Mouse (Mus musculus) cortical plate, adult 2 months (tissue): ENCODE measurements around the gene Shisa8. TPM values are rescaled to one million over a fixed set of nuclear protein-coding genes. Genes with fewer than 3 reads are reported as not detected.

ENCODE experiments used
- H3K27ac ChIP-seq: fragments of 200-500 bp; 2 replicates; pipeline ENCODE4 v1.5.1; 2012; ENCODE audit warnings: low read length, control low read depth, inconsistent platforms; ENCODE audit not compliant: insufficient read depth
- H3K4me1 ChIP-seq: fragments of 200-500 bp; 2 replicates; pipeline ENCODE4 v1.6.1; 2011; ENCODE audit warnings: low read length; ENCODE audit not compliant: control insufficient read depth, insufficient read depth
- H3K4me3 ChIP-seq: fragments of 200-500 bp; 2 replicates; pipeline ENCODE4 v1.5.1; 2011; ENCODE audit warnings: mild to moderate bottlenecking, low read length, control low read depth; ENCODE audit not compliant: insufficient read depth
- CTCF ChIP-seq: fragments of 200-500 bp; IDR thresholded peaks from 2 replicates; pipeline ENCODE4 v1.5.1; 2011; ENCODE audit warnings: mild to moderate bottlenecking, control low read depth, low read length; ENCODE audit not compliant: insufficient read depth; ENCODE audit errors: extremely low read depth
- POLR2A ChIP-seq: fragments of 200-500 bp; IDR thresholded peaks from 2 replicates; pipeline ENCODE4 v1.6.1; 2011; ENCODE audit warnings: mild to moderate bottlenecking, low read length, control low read depth; ENCODE audit not compliant: insufficient read depth; ENCODE audit errors: extremely low read depth
- polyA plus RNA-seq: library from polyadenylated mRNA; depleted of rRNA; stranded (reverse); fragments of >200 nt; gene quantifications from 2 replicates; pipeline ENCODE4 v1.2.3, GENCODE M21; 2012

Shisa8 gene
- polyA plus RNA-seq, 1 experiment: 5.3 TPM

DNA sequence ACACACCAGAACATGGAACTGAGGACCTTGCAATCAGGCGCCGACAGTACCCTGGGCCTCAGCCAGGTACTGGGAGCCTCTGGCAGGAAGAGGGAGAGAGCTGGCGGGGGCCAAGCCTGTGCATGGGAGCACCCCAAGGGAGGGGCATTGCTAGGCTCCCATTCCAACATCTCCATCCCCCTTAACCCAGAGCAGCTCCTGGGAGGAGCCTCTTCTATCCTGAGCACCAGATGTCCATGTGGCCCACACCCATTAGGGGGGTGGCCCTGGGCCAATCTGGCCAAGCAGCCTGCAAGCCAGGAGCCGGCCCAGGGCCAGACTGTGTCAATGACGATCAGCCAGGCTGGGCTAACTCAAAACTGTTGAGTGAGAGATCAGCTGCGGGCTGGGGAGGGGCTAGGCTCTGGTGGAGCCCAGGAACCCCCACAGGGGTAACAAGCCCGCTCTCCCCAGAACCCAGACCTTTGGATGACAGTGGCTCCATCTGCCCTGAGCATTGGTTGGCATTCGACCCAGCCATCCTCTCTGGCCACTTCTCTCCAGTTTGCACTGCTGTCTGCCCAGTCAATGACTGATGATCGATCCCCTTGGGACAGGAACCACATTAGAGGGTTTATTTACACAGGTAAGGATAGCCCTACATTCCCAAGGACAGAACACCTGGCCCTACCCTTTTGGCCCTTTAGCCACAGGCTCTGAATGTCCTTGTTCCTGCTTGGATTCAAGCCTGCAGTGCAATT lies 6.1 kb downstream of the Shisa8 start:
- H3K4me1 ChIP-seq: 0 out of 2 replicates have a peak, but pooled peaks cover 1% of the 10 kb centered on the region
- no peak overlapping the region for H3K27ac ChIP-seq
- no peak overlapping the region for H3K4me3 ChIP-seq
- TF ChIP-seq POLR2A (no peak), CTCF (no peak)

DNA sequence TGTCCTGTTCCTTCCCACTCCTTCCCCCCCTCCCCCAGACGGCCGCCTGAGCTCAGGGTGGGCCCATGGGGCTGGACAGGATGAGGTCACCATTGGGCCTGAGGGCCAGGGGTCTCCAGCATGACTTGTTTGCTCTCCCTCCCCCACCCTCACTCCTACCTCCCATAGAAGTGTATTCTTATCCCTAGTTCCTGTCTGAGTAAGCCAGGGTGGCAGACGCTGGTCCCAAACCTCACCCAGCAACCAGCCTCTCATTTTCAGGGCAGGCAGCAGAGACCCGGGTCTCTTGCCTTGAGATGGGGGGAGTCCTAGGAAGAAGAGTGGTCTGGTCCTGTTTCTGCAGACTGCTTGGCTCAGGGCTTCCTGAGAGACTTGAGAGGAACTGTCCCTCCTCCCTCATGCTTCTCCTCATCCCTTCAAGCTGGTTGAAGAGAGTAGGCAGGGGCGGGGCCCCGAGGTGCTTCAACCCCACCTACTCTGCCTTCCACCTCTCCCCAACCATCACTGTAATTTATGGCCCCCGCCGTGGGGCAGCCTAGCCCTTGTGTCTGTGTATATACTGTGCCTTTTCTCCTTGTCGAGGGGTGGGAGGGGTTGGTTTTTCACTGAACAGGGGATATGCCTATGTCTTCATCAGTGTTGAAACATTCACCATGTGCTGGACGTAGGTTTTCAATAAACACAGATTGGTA lies 7.8 kb downstream of the Shisa8 start:
- H3K4me1 ChIP-seq: 0 out of 2 replicates have a peak, but pooled peaks cover 1% of the 10 kb centered on the region
- no peak for TF ChIP-seq POLR2A
- TF ChIP-seq CTCF: no peak

DNA sequence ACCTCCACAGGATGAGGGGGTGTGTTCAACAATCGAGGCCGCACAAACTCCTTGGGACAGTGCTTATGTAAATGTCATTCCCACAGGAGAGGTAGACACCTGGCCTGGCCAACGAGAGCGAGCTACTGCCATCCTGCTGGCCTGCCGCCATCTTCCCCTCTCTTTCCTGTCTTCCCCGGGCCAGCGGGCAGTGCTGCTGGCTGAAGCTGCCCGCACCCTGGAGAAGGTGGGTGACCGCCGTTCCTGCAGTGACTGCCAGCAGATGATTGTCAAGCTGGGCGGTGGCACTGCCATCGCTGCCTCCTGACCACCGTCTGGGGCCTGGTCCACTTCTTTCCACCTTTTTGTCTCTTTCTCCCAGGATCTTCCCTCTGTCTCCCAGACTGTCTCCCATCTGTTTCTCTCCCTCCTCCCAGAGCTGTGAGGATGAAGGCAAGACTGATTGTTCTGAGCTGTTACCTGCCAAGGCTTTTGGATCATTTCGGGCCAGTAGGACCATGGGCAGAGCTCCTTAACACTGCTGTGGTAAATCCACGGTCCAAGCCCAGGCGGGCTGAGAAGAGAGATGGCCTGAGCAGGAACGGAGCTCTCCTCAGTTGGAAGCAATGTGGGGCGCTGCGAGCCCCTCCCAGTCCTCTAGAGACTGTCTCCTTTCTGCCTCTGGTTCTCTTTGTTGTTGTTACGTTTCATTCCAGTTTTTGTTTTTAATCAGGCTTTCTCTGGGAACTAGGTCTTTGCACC lies 8.8 kb downstream of the Shisa8 start:
- Histone ChIP-seq H3K4me1 (0 out of 2 replicates have a peak, but pooled peaks cover 1% of the 10 kb centered on the region), H3K27ac (peak overlapping the region; percentile 2; the same call in 1 of the 2 replicates), H3K4me3 (no peak overlapping the region)
- no peak for TF ChIP-seq CTCF
- no peak for TF ChIP-seq POLR2A

More for the DNA sequence above, 7.8 kb downstream of the Shisa8 start:
- H3K27ac ChIP-seq: no peak overlapping the region
- no peak overlapping the region for H3K4me3 ChIP-seq

DNA sequence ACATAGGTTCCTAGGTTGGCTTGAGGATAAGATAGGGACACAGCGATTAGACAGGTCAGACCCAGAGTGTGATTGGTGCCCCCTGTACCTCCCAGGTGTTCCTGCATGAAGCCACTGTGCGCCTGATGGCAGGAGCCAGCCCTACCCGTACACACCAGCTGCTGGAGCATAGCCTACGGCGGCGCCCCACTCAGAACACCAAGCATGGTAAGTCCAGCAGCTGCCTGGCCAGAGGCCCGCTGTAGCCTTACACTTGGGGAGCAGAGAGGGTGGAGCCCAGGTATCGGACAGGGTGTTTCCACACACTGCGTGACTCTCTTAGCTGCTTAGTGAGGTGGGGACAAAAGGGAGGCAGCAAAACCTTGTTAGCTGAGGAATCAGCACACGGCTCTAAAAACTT lies 9.5 kb downstream of the Shisa8 start:
- Histone ChIP-seq H3K4me3 (no peak overlapping the region), H3K4me1 (0 out of 2 replicates have a peak, but pooled peaks cover 1% of the 10 kb centered on the region), H3K27ac (no peak overlapping the region)
- TF ChIP-seq POLR2A: no peak
- no peak for TF ChIP-seq CTCF

DNA sequence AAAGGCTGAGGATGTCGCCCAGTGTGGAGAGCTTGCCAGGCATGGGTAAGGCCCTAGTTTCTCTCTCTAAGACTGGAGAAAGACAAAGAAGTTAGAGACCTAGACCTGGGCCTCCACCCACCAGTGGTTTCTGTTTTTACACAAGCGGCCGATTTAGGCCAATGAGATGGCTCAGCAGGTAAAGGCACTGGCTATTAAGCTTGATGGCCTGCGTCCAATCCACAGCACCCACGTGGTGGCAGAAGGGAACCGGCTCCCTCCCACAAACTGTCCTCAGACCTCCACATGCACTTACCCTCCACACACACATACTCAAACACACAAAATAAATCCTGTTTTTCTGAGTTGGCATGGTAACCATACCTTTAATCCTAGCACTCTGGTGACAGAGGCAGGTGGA lies 10.5 kb downstream of the Shisa8 start:
- H3K27ac ChIP-seq: no peak overlapping the region
- TF ChIP-seq POLR2A (no peak), CTCF (no peak)
- no peak overlapping the region for H3K4me3 ChIP-seq
- 0 out of 2 replicates have a peak, but pooled peaks cover 1% of the 10 kb centered on the region for H3K4me1 ChIP-seq

DNA sequence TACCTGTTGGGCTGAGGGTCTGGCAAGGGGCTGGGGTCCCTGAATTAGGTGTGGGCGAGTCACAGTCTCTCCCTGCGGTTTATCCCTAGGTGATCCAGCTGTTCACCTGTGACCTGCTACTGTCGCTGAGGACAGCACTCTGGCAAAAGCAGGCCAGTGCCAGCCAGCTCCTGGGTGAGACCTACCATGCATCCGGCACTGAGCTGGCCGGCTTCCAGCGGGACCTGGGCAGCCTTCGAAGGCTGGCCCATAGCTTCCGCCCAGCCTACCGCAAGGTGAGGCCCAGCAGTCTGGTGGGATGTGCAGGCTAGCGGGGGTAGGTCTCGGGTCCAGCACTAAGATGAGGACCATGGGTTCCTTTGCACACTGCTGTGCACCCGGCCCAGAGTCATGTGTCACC lies 13.1 kb downstream of the Shisa8 start:
- no peak overlapping the region for H3K27ac ChIP-seq
- H3K4me1 ChIP-seq: no peaks in the 10 kb centered on the region
- TF ChIP-seq POLR2A: no peak
- TF ChIP-seq CTCF: no peak
- no peak overlapping the region for H3K4me3 ChIP-seq

DNA sequence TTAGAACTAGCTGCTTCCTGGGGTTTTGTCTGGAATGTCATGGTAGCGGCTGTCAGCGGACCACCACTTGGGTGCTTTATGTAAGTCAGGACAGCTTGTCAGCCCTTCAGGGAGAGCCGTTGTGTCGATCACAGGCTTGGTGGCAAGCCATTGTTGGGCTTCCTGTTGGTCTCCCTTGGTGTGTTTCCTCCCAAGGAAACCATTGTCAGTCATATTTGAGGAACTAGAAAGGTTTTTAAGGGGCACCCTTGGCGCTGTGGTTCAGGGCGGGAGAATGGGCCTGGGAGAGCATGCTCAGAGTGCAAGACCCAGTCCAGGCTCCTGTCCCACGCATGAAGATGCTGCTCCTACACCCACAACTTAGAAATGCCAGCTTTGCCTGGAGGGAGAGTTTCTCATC lies 14.3 kb downstream of the Shisa8 start:
- H3K27ac ChIP-seq: no peak overlapping the region
- no peak overlapping the region for H3K4me3 ChIP-seq
- TF ChIP-seq CTCF (no peak), POLR2A (no peak)
- H3K4me1 ChIP-seq: no peaks in the 10 kb centered on the region

DNA sequence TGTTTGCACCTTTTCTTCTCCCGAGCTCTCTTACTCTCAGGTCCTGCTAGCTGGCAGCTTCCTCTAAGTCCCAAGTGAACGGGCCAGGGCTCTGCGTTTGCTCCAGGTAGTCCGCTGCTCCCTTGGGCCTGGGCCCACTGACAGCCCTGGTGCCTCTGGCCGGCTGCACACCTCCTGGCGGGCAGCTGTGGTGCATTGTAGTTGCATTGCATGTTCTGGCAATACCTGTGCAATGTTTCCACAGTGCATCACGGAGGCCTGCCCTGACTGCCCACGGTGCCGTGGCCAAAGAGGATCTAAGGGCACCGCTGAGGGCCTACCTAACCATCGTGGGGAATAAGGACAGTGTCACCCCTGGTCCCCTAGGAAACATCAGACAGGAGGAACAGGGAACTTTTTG lies 14.7 kb downstream of the Shisa8 start:
- Histone ChIP-seq H3K4me3 (no peak overlapping the region), H3K27ac (no peak overlapping the region), H3K4me1 (no peaks in the 10 kb centered on the region)
- TF ChIP-seq CTCF: no peak
- no peak for TF ChIP-seq POLR2A

DNA sequence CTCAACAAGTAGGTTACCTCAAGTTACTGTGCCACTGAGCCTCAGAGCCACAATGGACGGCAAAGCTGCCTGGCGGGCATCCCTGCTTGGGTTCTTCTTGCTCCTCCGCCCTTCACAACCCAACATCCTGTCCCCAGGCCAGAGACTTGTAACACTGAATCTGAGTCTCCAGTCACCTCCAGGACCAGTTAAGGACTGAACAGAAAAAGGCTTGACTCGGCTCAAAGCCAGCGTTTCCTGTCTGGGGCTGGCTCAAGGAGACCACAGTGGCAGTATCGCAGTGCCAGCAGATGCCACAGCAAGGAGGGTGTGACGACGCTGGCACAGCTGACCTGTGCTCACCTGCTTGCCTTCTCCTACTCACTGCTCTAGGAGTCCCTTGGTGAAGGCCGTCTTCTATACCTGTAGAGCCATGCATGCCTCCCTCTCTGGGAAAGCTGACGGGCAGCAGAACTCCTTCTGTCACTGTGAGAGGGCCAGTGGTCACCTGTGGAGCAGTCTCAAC lies 15.3 kb downstream of the Shisa8 start:
- Histone ChIP-seq H3K4me3 (no peak overlapping the region), H3K27ac (no peak overlapping the region), H3K4me1 (no peaks in the 10 kb centered on the region)
- TF ChIP-seq CTCF (no peak), POLR2A (no peak)

DNA sequence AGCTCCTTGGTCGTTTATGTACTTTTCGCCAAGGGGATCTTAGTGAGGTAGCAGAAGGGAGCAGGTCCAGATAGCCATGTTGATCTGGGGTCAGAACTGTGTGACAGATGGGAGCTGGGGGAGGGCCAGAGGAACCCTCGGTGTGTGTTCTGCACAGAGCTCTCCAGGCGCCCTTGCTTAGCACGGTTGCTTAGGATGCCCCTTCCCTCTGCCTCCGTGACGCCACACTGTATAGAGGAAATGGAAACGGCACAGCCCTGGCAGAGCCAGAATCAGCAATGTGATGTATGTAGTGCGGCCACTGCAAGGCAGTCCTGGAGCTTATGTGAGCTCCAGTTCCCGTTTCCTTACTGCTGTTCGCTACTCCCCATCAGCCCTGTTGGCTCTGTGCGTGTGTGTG lies 16.3 kb downstream of the Shisa8 start:
- no peak overlapping the region for H3K27ac ChIP-seq
- no peak for TF ChIP-seq CTCF
- no peaks in the 10 kb centered on the region for H3K4me1 ChIP-seq
- H3K4me3 ChIP-seq: no peak overlapping the region

DNA sequence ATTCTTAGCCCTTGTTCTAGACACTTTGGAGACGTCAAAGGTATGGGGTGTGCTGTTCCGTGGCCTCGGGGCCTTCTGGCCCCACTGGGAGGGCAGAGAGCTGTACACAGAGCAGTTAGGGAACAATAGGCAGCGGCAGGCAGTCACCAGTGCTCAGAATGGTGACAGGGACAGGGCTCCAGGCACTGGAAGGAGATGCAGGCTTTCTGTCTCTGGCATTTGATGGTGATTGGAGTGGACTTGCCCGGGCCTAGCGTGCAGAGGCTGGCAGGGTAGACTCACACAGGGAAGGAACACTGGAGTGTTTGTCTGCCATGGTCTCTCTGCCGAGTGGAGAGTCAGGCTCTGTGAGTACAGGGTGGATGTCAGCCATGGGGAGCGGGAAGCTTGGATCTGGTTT lies 20.0 kb downstream of the Shisa8 start:
- H3K27ac ChIP-seq: no peak overlapping the region
- no peak overlapping the region for H3K4me3 ChIP-seq
- TF ChIP-seq POLR2A: no peak
- no peak for TF ChIP-seq CTCF
- no peaks in the 10 kb centered on the region for H3K4me1 ChIP-seq
